Mouse (Mus musculus): ENCODE results near the gene Zfp704. TPM values are rescaled to one million over a fixed set of nuclear protein-coding genes. Genes with fewer than 3 reads are reported as not detected.

Gene Zfp704
- polyA plus RNA-seq, 1 experiment from 2014 or later: 14.7 TPM

DNA sequence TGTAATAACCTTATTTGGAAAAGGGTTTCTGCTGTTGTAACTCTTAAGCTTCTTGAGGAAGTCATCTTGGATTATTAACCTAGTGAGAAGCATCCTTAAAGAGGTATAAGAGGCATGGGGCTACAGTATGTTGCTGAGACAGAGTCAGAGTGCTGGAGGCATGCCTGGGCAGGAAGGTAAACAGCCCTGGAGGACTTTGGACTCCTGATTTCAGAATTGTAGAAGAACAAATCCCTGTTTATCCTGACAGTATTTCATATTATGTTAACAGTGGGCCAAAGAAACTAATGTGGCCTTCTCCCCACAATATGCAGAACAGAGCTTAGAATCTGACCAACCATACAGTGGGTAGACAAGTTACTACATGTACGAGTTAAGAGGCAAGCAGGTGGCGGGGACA lies 71.4 kb downstream of the Zfp704 start:
- Histone ChIP-seq H3K4me2 (replicated peaks) (no peak overlapping the region), H3K9me3 (ENCODE audit: control insufficient read depth, low read length) (peaks cover 5% of the 10 kb centered on the region; the same call in 1 of the 2 replicates), H3K27me3 (ENCODE audit: control insufficient read depth, insufficient read depth, low read length) (no peaks in the 10 kb centered on the region), H3K27ac (no peak overlapping the region), H3K4me1 (replicated peaks; ENCODE audit: control insufficient read depth, insufficient read depth, low read length) (0 out of 2 replicates have a peak, but pooled peaks cover 4% of the 10 kb centered on the region), H3K36me3 (replicated peaks; ENCODE audit: control insufficient read depth, insufficient read depth) (no peaks in the 10 kb centered on the region), H3K9ac (no peak overlapping the region), H3K4me3 (replicated peaks; ENCODE audit: low read length) (no peak overlapping the region)
- ATAC-seq (ENCODE audit: low FRiP score): no peak
- WGBS: 95% methylated on average over 2 of the region's 2 CpGs
- no peak for DNase-seq (ENCODE audit: low spot score)

DNA sequence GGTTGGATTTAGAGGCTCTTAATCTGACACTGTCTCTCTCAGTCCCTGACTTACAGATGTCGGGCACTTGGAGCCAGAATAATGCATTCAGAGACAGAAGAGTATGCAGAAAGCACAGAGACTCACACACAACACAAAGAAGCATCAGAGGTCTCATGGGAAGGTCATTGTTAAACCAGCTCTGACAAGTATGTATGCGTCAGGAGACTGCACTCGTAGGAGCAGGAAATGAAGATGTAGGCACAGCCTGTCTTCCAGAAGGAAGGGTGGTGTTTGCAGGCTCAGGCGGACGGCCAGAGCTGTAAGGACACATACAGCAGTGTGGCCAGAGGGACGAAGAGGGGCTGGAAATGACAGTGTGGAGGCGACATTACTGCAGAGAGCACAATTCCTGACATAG lies 72.0 kb downstream of the Zfp704 start:
- Histone ChIP-seq H3K36me3 (replicated peaks; ENCODE audit: control insufficient read depth, insufficient read depth) (no peaks in the 10 kb centered on the region), H3K4me2 (replicated peaks) (no peak overlapping the region), H3K4me1 (replicated peaks; ENCODE audit: control insufficient read depth, insufficient read depth, low read length) (0 out of 2 replicates have a peak, but pooled peaks cover 4% of the 10 kb centered on the region), H3K4me3 (replicated peaks; ENCODE audit: low read length) (no peak overlapping the region), H3K27ac (no peak overlapping the region), H3K9me3 (ENCODE audit: control insufficient read depth, low read length) (peaks cover 5% of the 10 kb centered on the region; the same call in 1 of the 2 replicates), H3K9ac (no peak overlapping the region), H3K27me3 (ENCODE audit: control insufficient read depth, insufficient read depth, low read length) (no peaks in the 10 kb centered on the region)
- DNase-seq (ENCODE audit: low spot score) (no peak), ATAC-seq (ENCODE audit: low FRiP score) (no peak)
- WGBS: 67% methylated on average over 7 of the region's 7 CpGs

DNA sequence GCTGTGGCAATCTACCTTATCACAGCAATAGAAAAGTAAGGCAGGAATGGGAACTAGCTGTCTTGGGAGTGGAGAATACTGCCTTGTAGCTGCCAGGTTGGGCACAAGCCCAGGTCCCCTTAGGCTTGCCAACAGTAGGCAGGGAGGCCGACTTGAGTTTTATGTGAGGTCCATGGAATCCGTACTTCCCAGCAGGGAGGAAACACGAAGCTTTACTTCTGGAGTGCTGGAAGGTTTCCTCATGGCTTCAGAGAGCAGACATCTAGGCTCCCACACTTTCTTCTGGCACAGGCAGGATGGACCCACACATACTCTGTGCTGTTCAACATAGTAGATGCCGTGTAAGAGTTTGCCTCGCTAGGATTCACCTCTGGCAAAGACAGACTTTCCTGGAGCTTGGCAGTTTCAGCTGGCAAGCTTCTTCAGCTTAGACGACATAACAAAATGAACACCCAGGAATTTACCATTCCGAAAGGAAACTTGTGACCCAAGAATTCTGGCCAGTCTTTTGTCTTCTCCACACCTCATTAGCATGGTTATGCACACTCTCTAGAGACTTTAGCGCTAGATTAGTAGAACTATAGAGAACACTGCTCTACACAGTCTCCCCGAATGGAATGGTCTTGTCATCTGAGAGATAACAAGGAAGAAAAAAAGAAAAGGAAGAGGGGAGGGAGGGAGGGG lies 79.6 kb downstream of the Zfp704 start:
- H3K4me2 ChIP-seq (replicated peaks): no peak overlapping the region
- no peak overlapping the region for H3K9ac ChIP-seq
- no peaks in the 10 kb centered on the region for H3K36me3 ChIP-seq (replicated peaks; ENCODE audit: control insufficient read depth, insufficient read depth)
- H3K9me3 ChIP-seq (ENCODE audit: control insufficient read depth, low read length): no peaks in the 10 kb centered on the region
- H3K4me1 ChIP-seq (replicated peaks; ENCODE audit: control insufficient read depth, insufficient read depth, low read length): no peaks in the 10 kb centered on the region
- H3K27ac ChIP-seq: 0 out of 2 replicates have a peak overlapping the region, but pooled peaks have one; percentile 9
- ATAC-seq (ENCODE audit: low FRiP score): peak; percentile 46; the same call in 1 of the 2 replicates
- H3K4me3 ChIP-seq (replicated peaks; ENCODE audit: low read length): no peak overlapping the region
- H3K27me3 ChIP-seq (ENCODE audit: control insufficient read depth, insufficient read depth, low read length): no peaks in the 10 kb centered on the region
- DNase-seq (ENCODE audit: low spot score): no peak
- 59% methylated on average over 9 of the region's 9 CpGs for whole genome bisulfite sequencing

DNA sequence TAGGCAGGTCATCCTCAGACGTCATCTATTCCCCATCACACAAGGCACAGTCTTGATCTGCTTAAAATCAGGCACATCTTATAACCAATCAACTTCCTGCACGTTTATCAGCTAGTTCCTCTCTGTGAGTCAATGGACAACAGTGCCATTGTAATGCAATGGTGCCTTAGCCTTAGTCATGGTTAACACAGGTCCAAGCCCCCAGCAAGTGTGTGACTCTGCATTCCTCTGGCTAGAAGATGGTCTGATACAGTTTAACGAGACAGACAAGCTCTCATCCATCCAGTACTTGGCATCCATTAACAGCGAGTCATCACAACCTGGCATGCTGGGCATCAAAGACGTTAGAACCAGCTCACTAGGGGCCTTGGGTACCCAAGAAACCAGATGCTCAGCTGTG lies 85.5 kb downstream of the Zfp704 start:
- H3K4me2 ChIP-seq (replicated peaks): no peak overlapping the region
- DNase-seq (ENCODE audit: low spot score) (no peak), ATAC-seq (ENCODE audit: low FRiP score) (no peak)
- no peaks in the 10 kb centered on the region for H3K9me3 ChIP-seq (ENCODE audit: control insufficient read depth, low read length)
- H3K4me1 ChIP-seq (replicated peaks; ENCODE audit: control insufficient read depth, insufficient read depth, low read length): peaks cover 24% of the 10 kb centered on the region
- H3K36me3 ChIP-seq (replicated peaks; ENCODE audit: control insufficient read depth, insufficient read depth): no peaks in the 10 kb centered on the region
- 66% methylated on average over 5 of the region's 5 CpGs for WGBS
- no peaks in the 10 kb centered on the region for H3K27me3 ChIP-seq (ENCODE audit: control insufficient read depth, insufficient read depth, low read length)
- no peak overlapping the region for H3K27ac ChIP-seq
- H3K9ac ChIP-seq: no peak overlapping the region
- no peak overlapping the region for H3K4me3 ChIP-seq (replicated peaks; ENCODE audit: low read length)

DNA sequence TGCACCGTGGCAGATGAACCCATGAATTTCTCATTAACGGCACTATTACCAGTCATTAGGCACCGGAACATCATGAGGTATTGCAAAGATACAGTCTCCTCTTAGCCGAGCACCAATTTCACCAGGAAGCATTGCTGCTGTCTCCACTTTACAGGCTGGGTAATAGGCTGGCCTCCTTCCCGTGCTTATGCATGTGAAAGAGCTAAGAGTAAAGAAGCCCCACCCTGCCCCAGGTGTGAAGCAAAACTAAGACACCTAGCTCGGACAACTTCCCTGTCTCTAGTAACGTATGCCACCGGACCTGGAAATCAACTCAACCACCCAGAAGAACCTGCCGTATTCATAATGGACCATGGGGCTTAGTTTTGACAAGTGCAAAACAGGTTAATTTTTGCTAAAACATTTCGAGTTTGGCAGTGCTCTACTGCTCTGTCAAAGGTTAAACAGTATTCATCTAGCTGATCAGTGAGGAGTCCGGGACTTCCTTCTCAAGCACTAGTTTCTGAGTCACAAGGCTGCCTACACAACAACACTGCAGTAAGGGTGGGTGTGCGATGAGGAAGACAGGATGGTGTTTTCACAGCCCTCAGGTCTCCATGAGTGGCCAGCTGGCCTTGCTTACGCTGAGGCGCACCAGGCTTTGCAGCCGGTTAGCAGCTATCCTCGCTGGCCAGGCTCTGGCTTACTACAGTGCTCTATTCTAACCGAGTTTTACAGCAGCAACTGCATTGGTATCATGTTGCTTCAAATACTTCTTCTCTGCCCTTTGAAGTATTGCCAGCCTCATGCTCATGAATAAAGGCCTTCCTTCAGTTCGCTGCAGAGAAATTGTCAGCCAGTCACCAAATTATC lies 86.6 kb downstream of the Zfp704 start:
- peak overlapping the region; percentile 16; the same call in 1 of the 2 replicates for H3K27ac ChIP-seq
- H3K4me1 ChIP-seq (replicated peaks; ENCODE audit: control insufficient read depth, insufficient read depth, low read length): peaks cover 26% of the 10 kb centered on the region
- H3K27me3 ChIP-seq (ENCODE audit: control insufficient read depth, insufficient read depth, low read length): no peaks in the 10 kb centered on the region
- no peaks in the 10 kb centered on the region for H3K36me3 ChIP-seq (replicated peaks; ENCODE audit: control insufficient read depth, insufficient read depth)
- WGBS: 62% methylated on average over 18 of the region's 18 CpGs
- ATAC-seq (ENCODE audit: low FRiP score) (no peak), DNase-seq (ENCODE audit: low spot score) (no peak)
- no peak overlapping the region for H3K9ac ChIP-seq
- no peak overlapping the region for H3K4me3 ChIP-seq (replicated peaks; ENCODE audit: low read length)
- no peak overlapping the region for H3K4me2 ChIP-seq (replicated peaks)
- no peaks in the 10 kb centered on the region for H3K9me3 ChIP-seq (ENCODE audit: control insufficient read depth, low read length)

DNA sequence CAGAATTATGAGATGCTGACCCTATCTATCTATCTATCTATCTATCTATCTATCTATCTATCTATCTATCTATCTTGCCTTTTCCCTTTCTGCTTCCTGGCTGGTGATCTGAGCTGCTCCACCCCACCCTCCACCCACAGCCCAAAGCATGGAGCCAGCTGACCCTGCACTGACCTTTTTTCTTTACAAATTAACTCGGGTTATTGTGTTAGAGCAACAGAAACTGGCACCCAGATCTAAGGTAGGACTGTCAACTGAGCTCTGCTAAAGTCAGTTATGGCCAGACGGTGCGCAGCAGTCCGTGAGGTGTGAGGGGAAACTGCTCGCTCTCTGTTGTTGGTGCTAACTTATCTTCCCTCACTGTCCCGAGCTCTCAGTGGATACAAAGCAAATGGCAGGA lies 87.9 kb downstream of the Zfp704 start:
- Histone ChIP-seq H3K36me3 (replicated peaks; ENCODE audit: control insufficient read depth, insufficient read depth) (no peaks in the 10 kb centered on the region), H3K4me1 (replicated peaks; ENCODE audit: control insufficient read depth, insufficient read depth, low read length) (peaks cover 26% of the 10 kb centered on the region), H3K9me3 (ENCODE audit: control insufficient read depth, low read length) (no peaks in the 10 kb centered on the region), H3K27ac (no peak overlapping the region), H3K27me3 (ENCODE audit: control insufficient read depth, insufficient read depth, low read length) (no peaks in the 10 kb centered on the region), H3K4me2 (replicated peaks) (no peak overlapping the region), H3K9ac (no peak overlapping the region), H3K4me3 (replicated peaks; ENCODE audit: low read length) (no peak overlapping the region)
- DNase-seq (ENCODE audit: low spot score) (no peak), ATAC-seq (ENCODE audit: low FRiP score) (no peak)
- 47% methylated on average over 6 of the region's 6 CpGs for WGBS

DNA sequence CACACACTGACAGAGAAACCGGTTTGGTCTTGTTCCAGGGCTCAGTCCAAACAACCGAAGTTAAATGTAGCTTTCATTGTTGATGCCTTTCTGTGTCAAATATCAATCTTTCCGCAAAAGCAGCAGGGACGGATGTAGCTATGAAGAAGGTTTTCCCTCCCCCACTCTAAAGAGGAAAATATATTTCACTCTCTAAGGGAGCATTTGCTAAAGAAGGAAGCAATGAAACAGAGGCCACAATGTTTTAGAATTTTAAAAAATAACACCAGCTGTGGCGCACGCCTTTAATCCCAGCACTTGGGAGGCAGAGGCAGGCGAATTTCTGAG lies 89.2 kb downstream of the Zfp704 start:
- 34% methylated on average over 7 of the region's 7 CpGs for WGBS
- H3K27ac ChIP-seq: peak overlapping the region; percentile 73

DNA sequence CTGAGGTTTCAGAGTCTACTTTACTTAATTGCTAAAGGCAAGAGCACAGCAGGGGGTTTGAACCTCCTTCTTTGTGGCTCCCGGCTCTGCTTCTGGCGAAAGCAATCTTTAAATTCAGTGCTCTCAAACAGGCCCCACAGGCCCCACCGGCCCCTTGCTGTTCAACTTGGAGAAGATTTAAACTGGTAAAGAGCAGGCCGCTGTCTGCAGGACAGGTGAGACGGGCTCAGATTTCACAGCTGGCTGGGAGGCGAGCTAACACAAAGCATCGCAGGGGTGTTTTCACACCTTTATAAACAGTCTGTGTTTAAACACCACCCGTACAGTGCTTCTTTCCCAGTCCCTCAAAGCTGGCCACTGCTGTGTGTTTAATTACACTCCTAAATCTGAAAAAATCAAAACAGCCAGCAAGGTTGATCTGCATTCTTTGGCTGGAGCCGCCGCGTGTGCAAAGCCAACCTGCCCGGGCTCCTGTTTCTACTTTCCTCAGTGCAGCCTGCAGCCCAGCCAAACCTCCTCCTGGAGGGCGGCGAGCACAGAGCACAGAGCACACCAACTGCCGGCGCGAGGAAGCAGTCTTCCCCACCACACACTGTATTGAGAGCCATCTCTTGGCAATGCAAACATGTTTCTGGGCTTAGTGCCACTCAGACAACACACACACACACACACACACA lies 89.7 kb downstream of the Zfp704 start:
- WGBS: 8% methylated on average over 17 of the region's 17 CpGs
- peak; percentile 92 for ATAC-seq (ENCODE audit: low FRiP score)
- H3K4me1 ChIP-seq (replicated peaks; ENCODE audit: control insufficient read depth, insufficient read depth, low read length): peaks cover 26% of the 10 kb centered on the region

More for the DNA sequence above, 89.2 kb downstream of the Zfp704 start:
- peak overlapping the region; percentile 3; the same call in 1 of the 2 replicates for H3K9ac ChIP-seq
- peak overlapping the region; percentile 34 for H3K4me2 ChIP-seq (replicated peaks)
- peaks cover 26% of the 10 kb centered on the region for H3K4me1 ChIP-seq (replicated peaks; ENCODE audit: control insufficient read depth, insufficient read depth, low read length)
- DNase-seq (ENCODE audit: low spot score) (no peak), ATAC-seq (ENCODE audit: low FRiP score) (no peak; the same call in 1 of the 2 replicates)
- H3K4me3 ChIP-seq (replicated peaks; ENCODE audit: low read length): no peak overlapping the region
- H3K27me3 ChIP-seq (ENCODE audit: control insufficient read depth, insufficient read depth, low read length): no peaks in the 10 kb centered on the region
- H3K9me3 ChIP-seq (ENCODE audit: control insufficient read depth, low read length): no peaks in the 10 kb centered on the region
- no peaks in the 10 kb centered on the region for H3K36me3 ChIP-seq (replicated peaks; ENCODE audit: control insufficient read depth, insufficient read depth)

DNA sequence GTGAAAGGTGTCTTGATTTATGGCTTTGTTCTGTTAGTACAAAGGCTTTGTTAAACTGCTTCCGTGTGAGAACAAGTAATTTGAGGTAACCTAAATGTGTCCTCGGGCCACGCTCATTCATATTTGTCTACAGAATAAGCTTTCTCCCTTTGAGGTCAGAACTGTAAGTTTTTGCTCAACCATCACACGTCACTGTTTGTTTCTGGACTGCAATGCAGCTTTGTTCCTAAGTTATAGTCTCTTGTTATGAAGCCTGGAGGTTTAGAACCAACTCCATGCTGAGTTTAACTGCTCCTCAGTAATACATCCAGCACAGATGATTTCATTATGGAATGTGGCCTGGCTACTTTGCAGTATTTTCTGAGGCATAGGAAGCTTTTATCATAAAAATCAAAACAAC lies 90.4 kb downstream of the Zfp704 start:
- no peaks in the 10 kb centered on the region for H3K9me3 ChIP-seq (ENCODE audit: control insufficient read depth, low read length)
- H3K36me3 ChIP-seq (replicated peaks; ENCODE audit: control insufficient read depth, insufficient read depth): no peaks in the 10 kb centered on the region
- H3K27ac ChIP-seq: no peak overlapping the region; the same call in 1 of the 2 replicates
- DNase-seq (ENCODE audit: low spot score) (no peak), ATAC-seq (ENCODE audit: low FRiP score) (no peak)
- peaks cover 26% of the 10 kb centered on the region for H3K4me1 ChIP-seq (replicated peaks; ENCODE audit: control insufficient read depth, insufficient read depth, low read length)
- 57% methylated on average over 4 of the region's 4 CpGs for WGBS
- H3K27me3 ChIP-seq (ENCODE audit: control insufficient read depth, insufficient read depth, low read length): no peaks in the 10 kb centered on the region
- H3K4me2 ChIP-seq (replicated peaks): no peak overlapping the region
- H3K4me3 ChIP-seq (replicated peaks; ENCODE audit: low read length): no peak overlapping the region
- H3K9ac ChIP-seq: no peak overlapping the region

More for the DNA sequence above, 89.7 kb downstream of the Zfp704 start:
- Histone ChIP-seq H3K27ac (peak overlapping the region; percentile 73), H3K36me3 (replicated peaks; ENCODE audit: control insufficient read depth, insufficient read depth) (no peaks in the 10 kb centered on the region), H3K4me3 (replicated peaks; ENCODE audit: low read length) (no peak overlapping the region), H3K27me3 (ENCODE audit: control insufficient read depth, insufficient read depth, low read length) (no peaks in the 10 kb centered on the region), H3K9me3 (ENCODE audit: control insufficient read depth, low read length) (no peaks in the 10 kb centered on the region), H3K9ac (peak overlapping the region; percentile 3; the same call in 1 of the 2 replicates), H3K4me2 (replicated peaks) (peak overlapping the region; percentile 34)
- DNase-seq (ENCODE audit: low spot score): peak; percentile 83

Measured in hindbrain, embryonic 14.5 days (tissue).